Mouse (Mus musculus): ENCODE results near the gene Arhgap23. TPM values are rescaled to one million over a fixed set of nuclear protein-coding genes. Genes with fewer than 3 reads are reported as not detected.

Gene Arhgap23
- total and polyA plus RNA-seq, 2 experiments: 2.8 to 13.6 TPM

DNA sequence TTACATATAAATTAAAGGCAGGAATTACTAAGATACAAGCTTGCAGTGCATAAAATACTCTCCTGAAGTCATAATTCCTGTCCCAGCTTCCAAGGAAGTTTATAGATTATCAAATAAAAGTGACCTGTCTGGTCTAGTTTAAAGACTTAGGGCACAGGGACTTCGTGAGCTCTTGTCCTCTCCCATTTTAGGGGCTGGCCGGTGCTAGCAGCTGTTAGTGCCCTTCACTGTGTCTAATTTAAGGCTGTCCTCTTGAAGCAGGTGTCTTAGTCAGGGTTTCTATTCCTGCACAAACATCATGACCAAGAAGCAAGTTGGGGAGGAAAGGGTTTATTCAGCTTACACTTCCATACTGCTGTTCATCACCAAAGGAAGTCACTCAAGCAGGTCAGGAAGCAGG, 41.9 kb upstream of the Arhgap23 start:
- peaks cover 13% of the 10 kb centered on the region; the same call in 1 of the 2 replicates for H3K79me2 ChIP-seq (ENCODE audit: control insufficient read depth, insufficient read depth, low read length)
- no peak overlapping the region for H3K9ac ChIP-seq (ENCODE audit: low read depth, low read length)
- DNase-seq (ENCODE audit: extremely low read depth, low read depth, low spot score): no peak
- H3K4me3 ChIP-seq (ENCODE audit: insufficient read depth, low read depth, low read length): no peak overlapping the region
- TF ChIP-seq POLR2A (IDR thresholded peaks at IDR 0.05; ENCODE audit: extremely low read depth, insufficient read depth, low read length) (no peak), CTCF (IDR thresholded peaks at IDR 0.05; ENCODE audit: low read depth, low read length) (no peak)
- H3K27ac ChIP-seq (replicated peaks; ENCODE audit: insufficient read depth, low read depth, low read length): no peak overlapping the region
- peaks cover 3% of the 10 kb centered on the region; the same call in 1 of the 2 replicates for H3K4me1 ChIP-seq (ENCODE audit: control insufficient read depth, insufficient read depth, low read length)
- H3K27me3 ChIP-seq (ENCODE audit: control insufficient read depth, insufficient read depth, low read length): no peaks in the 10 kb centered on the region
- H3K36me3 ChIP-seq (ENCODE audit: control insufficient read depth, insufficient read depth, low read length): peaks cover 13% of the 10 kb centered on the region
- WGBS: 90% methylated on average over 2 of the region's 2 CpGs

DNA sequence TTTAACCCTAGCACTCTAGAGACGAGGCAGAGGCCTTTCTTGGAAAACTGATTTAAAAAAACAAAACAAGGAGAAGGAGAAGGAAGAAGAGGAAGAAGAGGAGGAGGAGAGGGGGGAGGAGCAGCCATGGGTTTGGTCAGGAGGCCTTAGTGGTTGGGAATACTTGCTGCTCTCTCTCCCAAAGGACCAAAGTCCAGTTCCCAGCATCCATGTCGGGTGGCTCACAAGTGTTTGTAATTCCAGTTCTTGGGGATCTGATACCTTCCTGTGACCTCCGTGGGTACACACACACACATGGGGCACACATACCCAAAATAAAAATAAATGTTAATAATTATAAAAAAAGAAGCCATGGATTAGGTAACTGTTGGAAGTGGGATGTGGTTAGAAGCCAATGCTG, 35.3 kb upstream of the Arhgap23 start:
- Histone ChIP-seq H3K9ac (ENCODE audit: low read depth, low read length) (no peak overlapping the region), H3K79me2 (ENCODE audit: control insufficient read depth, insufficient read depth, low read length) (no peaks in the 10 kb centered on the region; the same call in 1 of the 2 replicates), H3K27me3 (ENCODE audit: control insufficient read depth, insufficient read depth, low read length) (no peaks in the 10 kb centered on the region), H3K27ac (replicated peaks; ENCODE audit: insufficient read depth, low read depth, low read length) (0 out of 2 replicates have a peak overlapping the region, but pooled peaks have one; percentile 10), H3K4me3 (ENCODE audit: insufficient read depth, low read depth, low read length) (no peak overlapping the region), H3K36me3 (ENCODE audit: control insufficient read depth, insufficient read depth, low read length) (peaks cover 31% of the 10 kb centered on the region), H3K4me1 (ENCODE audit: control insufficient read depth, insufficient read depth, low read length) (peaks cover 13% of the 10 kb centered on the region)
- peak; percentile 89 for DNase-seq (ENCODE audit: extremely low read depth, low read depth, low spot score)
- 32% methylated on average over 3 of the region's 3 CpGs for WGBS
- TF ChIP-seq POLR2A (IDR thresholded peaks at IDR 0.05; ENCODE audit: extremely low read depth, insufficient read depth, low read length): no peak
- no peak for TF ChIP-seq CTCF (IDR thresholded peaks at IDR 0.05; ENCODE audit: low read depth, low read length)

DNA sequence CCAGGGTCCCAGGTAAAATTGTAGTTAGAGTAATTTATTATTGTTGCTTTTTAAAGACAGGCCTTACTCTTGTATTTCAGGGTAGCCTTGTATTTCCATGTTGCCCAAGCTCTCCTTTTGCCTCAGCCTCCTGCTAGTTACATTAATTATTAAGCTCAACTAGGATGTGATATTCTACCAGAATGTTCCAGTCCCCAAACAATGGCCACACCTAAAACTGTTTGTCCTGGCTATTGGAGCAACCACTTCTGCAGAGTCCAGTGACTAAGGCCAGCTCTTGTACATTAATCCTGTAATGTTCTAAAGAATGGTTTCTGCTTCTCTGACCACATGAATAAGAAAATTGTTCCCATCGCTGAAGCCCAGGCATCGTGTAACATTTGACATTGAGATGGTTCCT, 32.3 kb upstream of the Arhgap23 start:
- H3K36me3 ChIP-seq (ENCODE audit: control insufficient read depth, insufficient read depth, low read length): peaks cover 34% of the 10 kb centered on the region
- no peak for TF ChIP-seq CTCF (IDR thresholded peaks at IDR 0.05; ENCODE audit: low read depth, low read length)
- no peak for TF ChIP-seq POLR2A (IDR thresholded peaks at IDR 0.05; ENCODE audit: extremely low read depth, insufficient read depth, low read length)
- no peak overlapping the region for H3K9ac ChIP-seq (ENCODE audit: low read depth, low read length)
- H3K79me2 ChIP-seq (ENCODE audit: control insufficient read depth, insufficient read depth, low read length): no peaks in the 10 kb centered on the region
- peak; percentile 82 for DNase-seq (ENCODE audit: extremely low read depth, low read depth, low spot score)
- H3K4me3 ChIP-seq (ENCODE audit: insufficient read depth, low read depth, low read length): no peak overlapping the region
- WGBS: 91% methylated on average over 2 of the region's 2 CpGs
- H3K27me3 ChIP-seq (ENCODE audit: control insufficient read depth, insufficient read depth, low read length): no peaks in the 10 kb centered on the region
- H3K27ac ChIP-seq (replicated peaks; ENCODE audit: insufficient read depth, low read depth, low read length): peak overlapping the region; percentile 47
- H3K4me1 ChIP-seq (ENCODE audit: control insufficient read depth, insufficient read depth, low read length): peaks cover 13% of the 10 kb centered on the region

DNA sequence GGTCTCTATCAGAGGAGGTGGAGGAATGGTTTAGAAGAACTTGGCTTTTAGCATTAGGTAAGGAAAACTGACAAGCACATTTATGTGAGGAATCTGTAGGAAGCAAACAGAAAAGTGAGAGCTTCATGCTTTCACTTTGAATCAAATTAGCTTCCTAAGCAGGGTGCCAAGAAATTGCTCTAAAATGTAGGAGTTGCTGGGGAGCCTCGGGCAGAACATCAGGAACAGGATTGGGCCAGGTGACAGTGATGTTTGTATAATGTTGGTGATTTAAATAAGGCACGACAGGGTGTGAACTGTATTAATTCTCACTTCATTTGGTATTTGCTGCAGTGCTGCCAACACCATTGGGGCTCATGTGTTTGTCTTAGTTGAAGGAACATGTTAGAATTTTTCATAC, 31.6 kb upstream of the Arhgap23 start:
- Histone ChIP-seq H3K27me3 (ENCODE audit: control insufficient read depth, insufficient read depth, low read length) (no peaks in the 10 kb centered on the region), H3K4me1 (ENCODE audit: control insufficient read depth, insufficient read depth, low read length) (peaks cover 13% of the 10 kb centered on the region), H3K36me3 (ENCODE audit: control insufficient read depth, insufficient read depth, low read length) (peaks cover 32% of the 10 kb centered on the region), H3K27ac (replicated peaks; ENCODE audit: insufficient read depth, low read depth, low read length) (no peak overlapping the region; the same call in 1 of the 2 replicates), H3K4me3 (ENCODE audit: insufficient read depth, low read depth, low read length) (no peak overlapping the region), H3K79me2 (ENCODE audit: control insufficient read depth, insufficient read depth, low read length) (no peaks in the 10 kb centered on the region), H3K9ac (ENCODE audit: low read depth, low read length) (no peak overlapping the region)
- TF ChIP-seq CTCF (IDR thresholded peaks at IDR 0.05; ENCODE audit: low read depth, low read length) (no peak), POLR2A (IDR thresholded peaks at IDR 0.05; ENCODE audit: extremely low read depth, insufficient read depth, low read length) (no peak)
- WGBS: 63% methylated on average over 2 of the region's 2 CpGs
- no peak for DNase-seq (ENCODE audit: extremely low read depth, low read depth, low spot score)

DNA sequence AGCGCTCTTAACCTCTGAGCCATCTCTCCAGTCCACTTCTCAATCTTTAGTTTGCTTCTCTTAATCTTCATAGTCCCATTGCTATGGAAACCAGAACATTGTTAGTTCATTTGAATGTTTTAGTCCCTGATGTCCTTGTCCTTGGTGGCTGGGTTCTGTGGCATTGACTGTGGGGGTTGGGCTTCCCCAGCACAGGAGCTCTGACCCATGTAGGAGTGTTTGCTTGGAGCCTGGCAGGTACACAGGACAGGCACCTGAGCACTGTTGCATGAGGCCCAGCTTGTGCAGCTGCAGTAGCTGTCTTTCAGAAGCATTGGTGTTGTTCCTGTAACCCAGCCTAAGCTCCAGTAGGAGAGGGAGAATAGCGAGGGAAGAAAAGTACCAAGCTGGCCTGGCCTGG, 27.5 kb upstream of the Arhgap23 start:
- H3K79me2 ChIP-seq (ENCODE audit: control insufficient read depth, insufficient read depth, low read length): no peaks in the 10 kb centered on the region
- no peak overlapping the region for H3K4me3 ChIP-seq (ENCODE audit: insufficient read depth, low read depth, low read length)
- no peaks in the 10 kb centered on the region for H3K27me3 ChIP-seq (ENCODE audit: control insufficient read depth, insufficient read depth, low read length)
- H3K4me1 ChIP-seq (ENCODE audit: control insufficient read depth, insufficient read depth, low read length): peaks cover 3% of the 10 kb centered on the region
- TF ChIP-seq CTCF (IDR thresholded peaks at IDR 0.05; ENCODE audit: low read depth, low read length) (no peak), POLR2A (IDR thresholded peaks at IDR 0.05; ENCODE audit: extremely low read depth, insufficient read depth, low read length) (no peak)
- WGBS: 94% methylated on average over 2 of the region's 2 CpGs
- H3K9ac ChIP-seq (ENCODE audit: low read depth, low read length): no peak overlapping the region
- DNase-seq (ENCODE audit: extremely low read depth, low read depth, low spot score): no peak
- no peak overlapping the region for H3K27ac ChIP-seq (replicated peaks; ENCODE audit: insufficient read depth, low read depth, low read length)
- H3K36me3 ChIP-seq (ENCODE audit: control insufficient read depth, insufficient read depth, low read length): peaks cover 48% of the 10 kb centered on the region

DNA sequence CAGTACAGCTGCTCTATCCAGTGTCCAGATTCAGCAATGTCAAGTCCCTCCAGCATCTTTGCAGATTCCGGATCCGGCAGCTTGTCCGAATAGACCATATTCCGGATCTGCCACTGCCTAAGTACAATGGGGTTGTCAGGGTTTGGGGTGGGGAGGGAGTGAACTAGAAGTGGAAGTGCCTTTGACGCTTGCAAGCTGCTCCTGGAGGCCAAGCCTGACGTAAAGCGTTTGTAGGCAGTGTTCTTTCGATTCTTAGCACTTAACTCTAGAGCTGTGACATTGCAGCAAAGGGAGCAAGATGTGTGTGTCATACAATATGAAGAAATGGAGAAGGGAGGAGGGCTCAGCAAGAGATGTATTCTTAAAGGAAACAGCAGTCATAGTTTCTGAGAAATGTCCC, 26.2 kb upstream of the Arhgap23 start:
- Histone ChIP-seq H3K9ac (ENCODE audit: low read depth, low read length) (no peak overlapping the region), H3K36me3 (ENCODE audit: control insufficient read depth, insufficient read depth, low read length) (peaks cover 37% of the 10 kb centered on the region), H3K27me3 (ENCODE audit: control insufficient read depth, insufficient read depth, low read length) (no peaks in the 10 kb centered on the region), H3K4me3 (ENCODE audit: insufficient read depth, low read depth, low read length) (no peak overlapping the region), H3K4me1 (ENCODE audit: control insufficient read depth, insufficient read depth, low read length) (no peaks in the 10 kb centered on the region), H3K27ac (replicated peaks; ENCODE audit: insufficient read depth, low read depth, low read length) (no peak overlapping the region), H3K79me2 (ENCODE audit: control insufficient read depth, insufficient read depth, low read length) (no peaks in the 10 kb centered on the region)
- WGBS: 95% methylated on average over 8 of the region's 8 CpGs
- DNase-seq (ENCODE audit: extremely low read depth, low read depth, low spot score): no peak
- TF ChIP-seq CTCF (IDR thresholded peaks at IDR 0.05; ENCODE audit: low read depth, low read length): no peak
- no peak for TF ChIP-seq POLR2A (IDR thresholded peaks at IDR 0.05; ENCODE audit: extremely low read depth, insufficient read depth, low read length)

All from liver, adult 2 months (tissue).